Mouse (Mus musculus) lung, postnatal 0 days (tissue): ENCODE results near the gene Spns3.
A peak's percentile ranks its signal among the peaks of the same experiment; 100 is the strongest.

Experiments
- CTCF ChIP-seq: IDR thresholded peaks from 2 replicates; pipeline ENCODE4 v1.5.1; 2016; ENCODE audit warnings: antibody characterized with exemption, mild to moderate bottlenecking
- EP300 ChIP-seq: IDR thresholded peaks from 2 replicates; pipeline ENCODE4 v1.6.1; 2016; ENCODE audit warnings: antibody characterized with exemption, mild to moderate bottlenecking, control low read depth

GRCm38 (mm10) chr11:72446311-72447105 lies 103.8 kb downstream of the Spns3 start:
- no peak for TF ChIP-seq EP300
- peak; percentile 77 for TF ChIP-seq CTCF
